ENCODE assay signal across 21 mouse cellular contexts in the genomic region with DNA sequence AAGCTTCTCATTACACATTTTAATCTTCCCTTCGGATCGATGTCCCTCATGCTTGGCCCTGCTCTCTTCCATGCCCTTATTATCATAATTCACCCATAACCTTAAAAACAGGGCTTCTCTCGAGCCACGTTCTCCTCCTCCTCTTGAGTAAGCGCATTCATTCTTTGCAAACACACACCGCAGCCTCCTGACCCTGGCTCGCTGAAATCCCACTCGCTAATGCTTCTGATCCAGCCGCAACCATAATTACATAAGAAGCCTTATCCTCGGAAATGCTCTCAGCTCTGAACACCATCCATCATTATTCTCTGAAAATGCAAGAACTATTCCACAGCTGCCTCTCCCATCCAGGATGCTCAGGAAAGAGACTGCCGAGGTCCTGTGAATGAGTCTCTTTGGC.
DNase-seq lines count a peak whose midpoint lies in the region; ATAC-seq lines count a peak whose summit lies in the region.
"Had no signal": no experiment of that assay in that cellular context is flagged by ENCODE, and none has a peak within 500 bp of the region (broad histone marks: within the 10 kb centered on the region; RNA-seq: fewer than 3 reads in every experiment).

No protein-coding gene starts in this region.

- 65% methylated on average over 11 of the region's 11 CpGs for WGBS in embryonic facial prominence, embryonic 14.5 days
- WGBS in embryonic facial prominence, embryonic 10.5 days: 83% methylated on average over 11 of the region's 11 CpGs
- 84% methylated on average over 11 of the region's 11 CpGs for WGBS in midbrain, embryonic 10.5 days
- WGBS in midbrain, embryonic 11.5 days: 71% methylated on average over 11 of the region's 11 CpGs
- WGBS in neural tube, embryonic 15.5 days: 50% methylated on average over 11 of the region's 11 CpGs

- no peaks in the 10 kb centered on the region for H3K4me1 ChIP-seq in embryonic facial prominence, embryonic 14.5 days (ENCODE audit: control insufficient read depth, insufficient read depth, low read length)
- no peaks in the 10 kb centered on the region for H3K4me1 ChIP-seq in embryonic facial prominence, embryonic 10.5 days
- H3K4me1 ChIP-seq in midbrain, embryonic 10.5 days: peaks cover 13% of the 10 kb centered on the region
- no peaks in the 10 kb centered on the region for H3K4me1 ChIP-seq in midbrain, embryonic 11.5 days (ENCODE audit: control insufficient read depth, insufficient read depth, low read length)
- peaks cover 11% of the 10 kb centered on the region for H3K4me1 ChIP-seq in neural tube, embryonic 15.5 days
- H3K4me1 ChIP-seq: heart, embryonic 10.5 days; lung, embryonic 15.5 days had no signal

- no peak overlapping the region for H3K27ac ChIP-seq in embryonic facial prominence, embryonic 14.5 days (replicated peaks; ENCODE audit: low read depth, low read length)
- no peak overlapping the region for H3K27ac ChIP-seq in embryonic facial prominence, embryonic 10.5 days (replicated peaks)
- 0 out of 2 replicates have a peak overlapping the region, but pooled peaks have one; percentile 43 for H3K27ac ChIP-seq in midbrain, embryonic 10.5 days (replicated peaks)
- no peak overlapping the region for H3K27ac ChIP-seq in midbrain, embryonic 11.5 days (ENCODE audit: low read depth, low read length)
- peak overlapping the region; percentile 33; the same call in 1 of the 2 replicates for H3K27ac ChIP-seq in neural tube, embryonic 15.5 days (replicated peaks)
- H3K27ac ChIP-seq: heart, embryonic 10.5 days; liver, embryonic 14.5 days; lung, embryonic 15.5 days had no signal

- H3K9ac ChIP-seq in embryonic facial prominence, embryonic 14.5 days (ENCODE audit: low read depth, low read length): no peak overlapping the region
- H3K9ac ChIP-seq in midbrain, embryonic 11.5 days (ENCODE audit: low read length): no peak overlapping the region
- no peak overlapping the region for H3K9ac ChIP-seq in neural tube, embryonic 15.5 days (replicated peaks)
- H3K9ac ChIP-seq: liver, embryonic 14.5 days; lung, embryonic 15.5 days had no signal

- peak; percentile 35 for DNase-seq in embryonic facial prominence, embryonic 14.5 days (ENCODE audit: low spot score)
- no peak for DNase-seq in embryonic facial prominence, embryonic 10.5 days (ENCODE audit: low spot score)
- no peak for DNase-seq in midbrain, embryonic 10.5 days (ENCODE audit: low spot score)
- no peak for DNase-seq in midbrain, embryonic 11.5 days (ENCODE audit: low spot score, missing footprints)
- DNase-seq in mesoderm, embryonic 11.5 days (ENCODE audit: low read depth, low spot score): peak; percentile 9
- no peak for DNase-seq in frontal cortex, postnatal 36 days (ENCODE audit: low spot score in 2 of 2)
- no peak for DNase-seq in cerebellum, adult 11 months
- DNase-seq: adrenal gland, adult 8-10 months; cerebellum, postnatal 25 days; kidney, adult 11 months; kidney, postnatal 10 days; lung, postnatal 4 days; right cerebral cortex, adult 18-20 months; thymus, adult 18-20 months had no signal

- no peak overlapping the region for H3K4me3 ChIP-seq in embryonic facial prominence, embryonic 14.5 days (ENCODE audit: low read depth, low read length)
- H3K4me3 ChIP-seq in embryonic facial prominence, embryonic 10.5 days: no peak overlapping the region
- no peak overlapping the region for H3K4me3 ChIP-seq in midbrain, embryonic 10.5 days
- H3K4me3 ChIP-seq in midbrain, embryonic 11.5 days (ENCODE audit: low read depth, low read length): no peak overlapping the region
- H3K4me3 ChIP-seq in neural tube, embryonic 15.5 days (replicated peaks): no peak overlapping the region
- H3K4me3 ChIP-seq: heart, embryonic 10.5 days; lung, embryonic 15.5 days had no signal

- H3K4me2 ChIP-seq in embryonic facial prominence, embryonic 14.5 days (ENCODE audit: low read depth, low read length): no peak overlapping the region
- H3K4me2 ChIP-seq in midbrain, embryonic 11.5 days: no peak overlapping the region
- no peak overlapping the region for H3K4me2 ChIP-seq in neural tube, embryonic 15.5 days
- H3K4me2 ChIP-seq: lung, embryonic 15.5 days had no signal

- H3K9me3 ChIP-seq in embryonic facial prominence, embryonic 14.5 days (ENCODE audit: control insufficient read depth, low read length): peaks cover 8% of the 10 kb centered on the region
- 0 out of 2 replicates have a peak, but pooled peaks cover 8% of the 10 kb centered on the region for H3K9me3 ChIP-seq in embryonic facial prominence, embryonic 10.5 days
- H3K9me3 ChIP-seq in midbrain, embryonic 10.5 days (replicated peaks): peaks cover 6% of the 10 kb centered on the region; the same call in 1 of the 2 replicates
- no peaks in the 10 kb centered on the region for H3K9me3 ChIP-seq in midbrain, embryonic 11.5 days (ENCODE audit: control insufficient read depth, low read length)
- no peaks in the 10 kb centered on the region for H3K9me3 ChIP-seq in neural tube, embryonic 15.5 days (replicated peaks)
- H3K9me3 ChIP-seq: heart, embryonic 10.5 days; lung, embryonic 15.5 days had no signal

- ATAC-seq in embryonic facial prominence, embryonic 14.5 days (ENCODE audit: low read depth): no peak
- ATAC-seq in midbrain, embryonic 11.5 days (ENCODE audit: low FRiP score): no peak
- ATAC-seq in neural tube, embryonic 15.5 days (ENCODE audit: low FRiP score): no peak
- ATAC-seq: CD4-positive, CD25-positive, alpha-beta regulatory T cell, adult 4 months; forebrain, embryonic 16.5 days; Patski had no signal

- H3K27me3 ChIP-seq in embryonic facial prominence, embryonic 14.5 days (replicated peaks; ENCODE audit: control insufficient read depth, insufficient read depth, low read length): no peaks in the 10 kb centered on the region
- H3K27me3 ChIP-seq in embryonic facial prominence, embryonic 10.5 days (replicated peaks; ENCODE audit: low read depth, poor library complexity, severe bottlenecking): no peaks in the 10 kb centered on the region
- H3K27me3 ChIP-seq in midbrain, embryonic 10.5 days (ENCODE audit: low read depth, poor library complexity, severe bottlenecking): no peaks in the 10 kb centered on the region
- no peaks in the 10 kb centered on the region for H3K27me3 ChIP-seq in midbrain, embryonic 11.5 days (ENCODE audit: control insufficient read depth, insufficient read depth, low read length)
- no peaks in the 10 kb centered on the region for H3K27me3 ChIP-seq in neural tube, embryonic 15.5 days (replicated peaks)
- H3K27me3 ChIP-seq: lung, embryonic 15.5 days; Patski had no signal

- no peaks in the 10 kb centered on the region for H3K36me3 ChIP-seq in embryonic facial prominence, embryonic 14.5 days (ENCODE audit: control insufficient read depth, insufficient read depth, low read length)
- no peaks in the 10 kb centered on the region for H3K36me3 ChIP-seq in embryonic facial prominence, embryonic 10.5 days (replicated peaks)
- no peaks in the 10 kb centered on the region for H3K36me3 ChIP-seq in midbrain, embryonic 10.5 days
- no peaks in the 10 kb centered on the region for H3K36me3 ChIP-seq in midbrain, embryonic 11.5 days (ENCODE audit: control insufficient read depth, insufficient read depth, low read length)
- no peaks in the 10 kb centered on the region for H3K36me3 ChIP-seq in neural tube, embryonic 15.5 days
- H3K36me3 ChIP-seq: lung, embryonic 15.5 days had no signal

Comparison
In these comparisons a context has a peak if more than half of its experiments do, and no peak if none do; other contexts are left out.
1. DNase-seq: peak in embryonic facial prominence, embryonic 14.5 days (single experiment) and mesoderm, embryonic 11.5 days (single experiment); none in embryonic facial prominence, embryonic 10.5 days (single experiment), midbrain, embryonic 10.5 days (single experiment), midbrain, embryonic 11.5 days (single experiment), frontal cortex, postnatal 36 days (0 of 2) and cerebellum, adult 11 months (single experiment).
2. H3K27ac ChIP-seq: peak in midbrain, embryonic 10.5 days (single experiment) and neural tube, embryonic 15.5 days (single experiment); none in embryonic facial prominence, embryonic 14.5 days (single experiment), embryonic facial prominence, embryonic 10.5 days (single experiment) and midbrain, embryonic 11.5 days (single experiment).